Mouse (Mus musculus): ENCODE measurements around the gene Dusp3.

Dusp3 gene

GRCm38 (mm10) chr11:101974181-101974580, 12.6 kb downstream of the Dusp3 start:
- no peak for DNase-seq

- no peak for DNase-seq
These were observed 13.3 kb downstream of the Dusp3 start for GRCm38 (mm10) chr11:101973496-101973895.

DNA sequence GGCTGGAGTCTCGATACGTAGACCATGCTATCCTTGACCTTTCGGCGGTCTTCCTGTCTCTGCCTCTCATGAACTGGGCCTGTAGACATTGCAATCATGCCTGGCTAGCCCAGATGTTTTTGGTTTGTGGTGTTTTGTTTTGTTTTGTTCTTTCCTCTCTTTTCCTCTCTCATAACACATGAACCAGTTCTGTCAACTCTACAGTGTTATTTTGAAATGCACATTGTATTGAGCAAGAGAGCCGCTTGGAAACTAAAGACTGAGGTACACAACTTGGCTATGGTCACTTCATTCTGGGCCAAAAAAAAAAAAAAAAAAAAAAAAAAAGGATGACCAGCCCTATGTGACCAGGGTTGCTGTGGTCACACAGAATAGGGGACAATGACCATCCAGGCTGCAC, 14.2 kb downstream of the Dusp3 start:
- no peak for DNase-seq

GRCm38 (mm10) chr11:101972097-101972496, 14.7 kb downstream of the Dusp3 start:
- no peak for DNase-seq

DNA sequence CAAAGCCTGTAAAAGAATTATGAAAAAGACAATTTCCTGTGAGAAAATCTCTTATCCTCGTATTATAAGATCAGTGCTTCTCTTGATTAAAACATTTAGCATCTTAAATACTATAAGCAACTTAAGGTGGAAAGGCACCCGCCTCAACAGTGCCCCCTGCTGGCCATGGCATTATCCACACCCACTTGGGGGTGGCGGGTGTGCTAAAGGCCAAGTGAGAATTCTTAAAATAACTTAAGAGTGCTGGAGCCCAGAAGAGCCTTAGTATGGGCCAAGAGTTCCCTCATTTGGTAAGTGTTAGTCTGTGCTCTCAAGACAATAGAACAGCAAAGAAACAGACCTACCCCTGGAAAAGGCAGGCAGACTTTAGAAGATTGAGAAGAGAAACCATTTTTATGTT, 15.4 kb downstream of the Dusp3 start:
- no peak for DNase-seq

- no peak for DNase-seq
These were observed 17.0 kb downstream of the Dusp3 start for GRCm38 (mm10) chr11:101969835-101970234.

GRCm38 (mm10) chr11:101968791-101969190, 18.0 kb downstream of the Dusp3 start:
- DNase-seq = peak; percentile 85 to 89

GRCm38 (mm10) chr11:101968311-101968710, 18.5 kb downstream of the Dusp3 start:
- DNase-seq = no peak

DNA sequence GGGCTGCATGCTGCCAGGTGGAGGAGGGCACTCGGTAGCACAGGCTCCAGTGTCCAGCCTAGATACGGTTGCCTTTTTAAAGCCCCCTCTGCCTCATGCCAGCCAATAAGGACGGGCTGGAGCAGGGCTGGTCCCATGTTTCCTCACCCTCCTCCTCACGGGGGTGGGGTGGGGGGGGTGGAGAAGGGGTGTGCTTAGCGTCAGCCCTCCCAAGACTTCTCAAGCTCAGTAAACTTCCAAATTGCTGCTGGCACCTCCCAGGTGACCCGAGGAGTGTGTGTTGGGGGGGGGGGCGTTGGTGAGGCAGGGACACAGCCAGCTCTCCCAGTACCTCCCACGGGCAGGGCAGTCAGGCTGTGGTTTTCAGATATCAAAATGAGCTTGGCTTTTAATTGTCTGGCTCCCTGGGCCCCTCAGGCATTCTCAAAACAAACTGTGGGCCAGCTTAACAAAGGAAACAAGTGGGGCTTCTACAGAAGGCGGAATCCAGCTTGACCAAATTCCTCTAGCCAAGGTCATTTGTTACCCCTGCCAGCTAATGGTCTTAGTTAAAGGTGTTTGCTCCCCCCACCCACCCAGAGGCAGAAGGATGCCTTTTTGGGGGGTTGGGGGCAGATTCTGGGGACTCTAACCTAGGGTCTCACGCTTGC, 19.7 kb downstream of the Dusp3 start, which contains the start of gene Sost:
Gene Sost, minus strand, starts transcription at position 51 of the 650 bp plus-strand sequence.
- no peak for DNase-seq

GRCm38 (mm10) chr11:101965553-101965952, 21.3 kb downstream of the Dusp3 start:
- no peak for DNase-seq

GRCm38 (mm10) chr11:101964647-101965046, 22.2 kb downstream of the Dusp3 start:
- DNase-seq = no peak

DNA sequence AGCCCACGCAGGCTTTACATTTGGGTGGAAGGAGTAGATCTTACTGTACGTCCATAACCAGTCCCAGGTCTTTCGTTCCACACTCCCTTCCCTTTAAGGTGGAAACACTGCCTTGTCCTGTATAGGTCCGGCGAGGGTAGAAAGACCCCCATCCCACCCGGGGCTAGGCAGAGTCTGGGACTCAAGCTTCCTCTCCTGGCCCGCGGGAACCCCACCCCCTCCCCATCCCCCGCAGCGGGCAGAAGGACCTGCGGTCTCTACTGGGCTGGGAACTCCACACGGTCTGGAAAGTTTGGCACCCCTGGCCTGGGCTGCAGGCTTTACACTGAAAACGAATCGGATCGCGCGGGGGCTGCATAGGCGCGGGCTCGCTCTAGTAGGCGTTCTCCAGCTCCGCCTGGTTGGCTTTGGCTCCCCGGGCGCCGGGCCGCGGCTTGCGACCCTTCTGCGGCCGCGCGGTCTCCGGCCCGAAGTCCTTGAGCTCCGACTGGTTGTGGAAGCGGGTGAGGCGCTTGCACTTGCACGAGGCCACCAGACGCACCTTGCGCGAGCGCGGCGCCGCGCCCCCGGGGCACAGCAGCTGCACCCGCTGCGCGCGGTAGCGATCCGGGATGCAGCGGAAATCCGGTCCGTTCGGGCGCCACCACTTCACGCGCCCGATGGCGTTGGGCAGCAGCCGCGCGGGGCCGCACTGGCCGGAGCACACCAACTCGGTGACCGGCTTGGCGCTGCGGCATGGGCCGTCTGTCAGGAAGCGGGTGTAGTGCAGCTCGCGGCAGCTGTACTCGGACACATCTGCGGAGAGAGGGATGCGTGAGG, 23.1 kb downstream of the Dusp3 start:
- peak in 1 of 2 experiments; percentile 52 for DNase-seq

DNA sequence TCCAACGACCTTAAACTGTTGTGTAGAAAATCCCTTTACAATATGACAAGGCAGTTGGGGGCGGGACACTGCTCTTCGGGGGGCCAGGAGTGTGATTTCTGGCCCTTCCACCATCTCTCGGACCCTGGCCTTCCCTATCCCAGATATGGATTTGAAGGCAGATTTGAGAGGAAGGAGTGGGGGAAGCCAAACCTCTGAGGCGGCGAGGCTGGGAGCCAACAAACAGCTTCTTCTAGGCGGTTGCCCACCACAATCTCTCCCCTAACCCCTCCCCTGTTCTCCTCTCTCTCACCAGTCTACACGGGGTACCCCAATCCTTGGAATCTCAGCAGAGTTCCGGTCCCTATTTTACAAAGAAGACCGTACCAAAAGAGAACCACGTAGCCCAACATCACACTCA, 23.8 kb downstream of the Dusp3 start:
- DNase-seq = no peak

- no peak for DNase-seq
These were observed 29.3 kb downstream of the Dusp3 start for GRCm38 (mm10) chr11:101957476-101957875.

GRCm38 (mm10) chr11:101953441-101953840, 33.4 kb downstream of the Dusp3 start:
- DNase-seq = no peak

DNA sequence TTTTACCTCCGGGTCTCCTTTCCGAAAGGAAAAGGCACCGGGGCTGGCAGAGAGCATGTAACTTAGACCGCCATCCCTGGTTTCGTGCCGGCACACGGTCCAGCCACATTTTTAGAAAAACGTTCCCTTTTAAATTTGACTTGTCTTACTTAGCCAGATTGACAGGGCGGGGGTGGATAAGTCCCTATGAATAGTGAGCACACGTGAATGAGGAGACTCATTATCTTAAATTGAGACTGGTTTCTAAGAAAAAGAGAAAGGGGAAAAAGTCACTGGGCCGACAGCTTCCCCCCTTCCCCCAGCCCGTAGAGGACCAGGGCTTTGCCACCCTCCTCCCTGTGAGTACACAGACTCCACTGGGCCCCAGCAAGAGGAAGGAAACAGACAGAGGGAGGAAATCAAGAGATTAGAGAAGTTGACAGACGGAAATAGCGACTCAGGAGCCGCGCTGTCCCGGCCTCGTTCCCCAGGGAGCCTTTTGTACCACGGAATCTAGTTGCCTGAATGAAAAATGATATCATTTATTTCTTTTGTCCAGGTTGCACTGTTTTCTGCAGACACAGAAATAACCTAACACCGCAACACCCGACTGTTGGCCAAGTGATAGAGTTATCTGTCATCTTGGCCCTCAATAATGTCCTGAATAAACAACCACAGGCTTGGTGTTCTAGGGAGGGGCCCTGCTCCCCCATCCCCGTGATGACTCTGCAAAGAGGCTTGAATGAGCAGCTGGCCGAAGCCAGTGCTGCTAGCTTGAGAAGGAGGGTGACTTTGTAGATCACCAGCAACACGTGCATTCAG, 34.1 kb downstream of the Dusp3 start:
- DNase-seq = no peak

DNA sequence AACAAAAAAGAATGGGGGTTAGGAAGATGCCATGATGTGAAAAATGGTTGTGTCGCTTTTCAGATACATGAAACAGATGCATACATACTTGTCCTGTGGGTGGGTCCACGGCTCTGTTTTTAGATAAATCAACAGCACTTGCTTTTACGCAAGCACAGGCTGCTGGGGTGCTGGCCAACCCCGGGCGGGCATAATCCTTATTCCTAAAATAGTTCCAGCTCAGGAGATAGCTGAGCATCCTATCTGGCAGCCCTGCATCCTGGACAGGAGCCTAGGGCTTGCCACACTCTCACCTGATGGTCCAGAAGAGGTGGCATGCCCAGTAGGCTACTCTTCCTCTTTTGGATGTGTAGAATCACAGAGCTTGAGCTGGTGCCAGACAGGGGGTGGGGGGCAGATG, 36.8 kb downstream of the Dusp3 start:
- DNase-seq = no peak

DNA sequence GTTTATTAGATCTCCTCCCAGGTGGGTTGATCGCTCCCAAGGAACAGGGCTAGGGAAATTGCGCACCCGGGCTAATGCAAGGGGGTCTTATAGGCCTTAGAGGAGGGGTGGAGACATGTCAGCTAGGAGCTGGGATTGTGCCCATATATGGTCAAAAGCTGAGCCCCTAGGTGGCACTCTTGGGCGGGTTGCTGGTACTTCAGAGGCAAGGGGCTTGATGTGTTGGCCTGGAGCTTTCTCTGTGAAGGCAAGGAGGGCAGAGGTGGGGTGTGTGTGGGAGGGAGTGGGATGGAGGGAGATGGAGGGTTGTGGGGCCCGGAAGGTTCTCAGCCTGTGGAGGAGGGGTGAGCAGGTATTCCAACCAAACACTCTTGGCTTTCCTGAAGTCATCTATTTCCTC, 40.3 kb downstream of the Dusp3 start:
- no peak for DNase-seq

- DNase-seq = peak; percentile 90
These were observed 43.8 kb downstream of the Dusp3 start for GRCm38 (mm10) chr11:101943055-101943454.

DNA sequence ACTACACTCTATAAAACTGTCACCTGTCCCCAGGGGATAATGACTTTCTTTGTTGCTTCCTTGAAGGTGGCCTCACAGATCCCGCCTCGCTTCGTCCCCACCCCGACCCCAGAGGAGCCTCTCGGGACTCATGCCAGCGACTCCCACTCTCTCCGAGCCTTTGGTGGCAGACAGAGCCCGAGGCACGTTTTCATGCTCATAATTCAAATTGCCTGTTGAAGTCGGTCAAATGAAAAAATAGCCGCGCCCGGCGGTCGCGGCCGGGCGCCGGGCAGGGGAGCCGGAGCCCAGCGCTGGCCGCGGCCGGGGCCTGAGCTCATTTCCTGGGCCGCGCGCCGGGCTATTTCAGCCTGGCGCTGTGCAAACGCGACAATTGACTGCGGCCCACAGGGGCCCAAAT, 49.7 kb downstream of the Dusp3 start:
- peak; percentile 21 to 59 for DNase-seq

DNA sequence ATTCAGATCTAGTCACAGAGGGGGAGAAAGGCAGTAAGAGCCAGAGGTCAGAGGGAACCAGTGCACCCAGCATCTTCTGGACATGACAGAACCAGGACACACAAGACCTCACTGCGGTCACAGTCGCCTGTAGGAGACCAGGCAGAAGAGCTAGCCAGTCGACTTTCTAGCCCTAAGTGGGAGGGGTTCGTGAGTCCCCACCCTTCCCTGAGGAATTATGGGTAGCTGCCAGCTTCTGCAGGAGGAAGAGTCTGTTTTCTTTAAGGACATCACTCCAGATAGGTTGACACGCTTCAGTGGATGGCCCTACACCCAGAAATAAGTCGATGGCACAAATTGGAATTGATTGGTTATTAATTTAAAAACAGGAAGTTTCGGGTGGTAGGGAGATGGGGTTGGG, 50.4 kb downstream of the Dusp3 start:
- no peak for DNase-seq

DNA sequence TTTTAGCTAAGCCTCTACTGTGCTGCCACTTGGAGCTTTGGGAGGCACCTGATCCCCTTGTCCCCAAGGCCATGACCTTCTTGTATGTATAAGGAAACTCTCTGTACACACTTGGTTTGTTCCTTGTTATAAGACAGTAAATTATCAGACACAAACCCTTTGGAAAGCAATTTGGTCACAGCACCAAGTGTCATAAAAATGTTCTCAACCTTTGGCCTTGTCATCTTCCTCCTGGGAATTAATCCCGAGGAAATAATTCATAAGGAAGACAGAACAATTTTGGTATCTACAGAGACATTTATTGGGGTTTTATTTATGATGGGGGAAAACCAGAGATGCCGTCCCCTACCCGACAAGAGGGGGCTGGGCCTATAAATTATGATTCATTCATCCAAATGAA, 51.1 kb downstream of the Dusp3 start:
- DNase-seq = no peak

DNA sequence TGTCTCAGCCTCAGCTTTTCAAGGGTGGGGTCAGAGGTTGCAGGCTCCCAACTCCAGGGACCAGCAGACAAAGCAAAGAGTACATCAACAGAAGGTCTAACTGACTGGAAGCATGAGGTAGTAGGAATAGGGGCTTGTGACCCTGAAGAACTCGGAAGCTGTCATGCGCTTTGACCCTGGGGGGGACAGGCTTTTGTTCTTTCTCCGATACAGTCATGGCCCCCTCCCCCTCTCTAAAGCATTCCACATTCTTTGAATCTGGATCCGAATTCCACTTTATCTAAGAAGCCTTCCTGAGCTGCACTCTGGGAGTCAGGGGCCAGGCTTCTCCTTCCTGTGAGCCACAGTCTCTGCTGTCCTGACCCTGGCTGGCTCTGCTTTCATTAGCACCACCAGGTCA, 54.8 kb downstream of the Dusp3 start:
- DNase-seq = no peak

Measured in cerebellum, adult 18-20 months (tissue).